In genomic region chr2:94407021-94407420, GRCm38 (mm10) we compare ENCODE assay signal across 8 mouse cellular contexts. TPM values are rescaled to one million over a fixed set of nuclear protein-coding genes. Genes with fewer than 3 reads are reported as not detected.
DNase-seq lines count a peak whose midpoint lies in the region; ATAC-seq and TF ChIP-seq lines count a peak whose summit lies in the region.

No protein-coding gene starts in this region.

- H3K36me3 ChIP-seq in hindbrain, postnatal 0 days (ENCODE audit: insufficient read depth, low read length): peaks cover 7% of the 10 kb centered on the region; the same call in 1 of the 2 replicates
- peaks cover 25% of the 10 kb centered on the region for H3K36me3 ChIP-seq in midbrain, embryonic 10.5 days

- peak; percentile 2 for DNase-seq in spleen, adult 12 weeks (ENCODE audit: low spot score)
- no peak for DNase-seq in spleen, postnatal 14 days (ENCODE audit: low spot score in 2 of 2)
- peak; percentile 43 for DNase-seq in embryo, embryonic 10.5 days (ENCODE audit: low spot score)
- DNase-seq in hindbrain, postnatal 0 days (ENCODE audit: low spot score): no peak
- no peak for DNase-seq in midbrain, embryonic 10.5 days (ENCODE audit: low spot score)
- no peak for DNase-seq in right cerebral cortex, postnatal 4 days
- DNase-seq in adrenal gland, postnatal 14 days: no peak
- DNase-seq in testis, postnatal 14 days (ENCODE audit: low spot score): no peak

- 1% methylated on average over 13 of the region's 13 CpGs for WGBS in hindbrain, postnatal 0 days
- WGBS in midbrain, embryonic 10.5 days: 4% methylated on average over 13 of the region's 13 CpGs

- peak overlapping the region; percentile 72 for H3K4me2 ChIP-seq in hindbrain, postnatal 0 days (ENCODE audit: low read depth, low read length)

- peak overlapping the region; percentile 68 for H3K4me3 ChIP-seq in hindbrain, postnatal 0 days (ENCODE audit: low read length)
- peak overlapping the region; percentile 98 for H3K4me3 ChIP-seq in midbrain, embryonic 10.5 days

- H3K9me3 ChIP-seq in hindbrain, postnatal 0 days (ENCODE audit: low read length): no peaks in the 10 kb centered on the region
- no peaks in the 10 kb centered on the region for H3K9me3 ChIP-seq in midbrain, embryonic 10.5 days (replicated peaks)

- no peak overlapping the region for H3K27ac ChIP-seq in hindbrain, postnatal 0 days
- peak overlapping the region; percentile 97 for H3K27ac ChIP-seq in midbrain, embryonic 10.5 days (replicated peaks)

- H3K4me1 ChIP-seq in hindbrain, postnatal 0 days (ENCODE audit: insufficient read depth, low read length): peaks cover 18% of the 10 kb centered on the region
- peaks cover 30% of the 10 kb centered on the region for H3K4me1 ChIP-seq in midbrain, embryonic 10.5 days

- no peaks in the 10 kb centered on the region for H3K27me3 ChIP-seq in hindbrain, postnatal 0 days (ENCODE audit: insufficient read depth, low read length)
- no peaks in the 10 kb centered on the region for H3K27me3 ChIP-seq in midbrain, embryonic 10.5 days (ENCODE audit: low read depth, poor library complexity, severe bottlenecking)

- no peak for TF ChIP-seq CTCF in hindbrain, postnatal 0 days (IDR thresholded peaks at IDR 0.05; ENCODE audit: low read depth)

- H3K9ac ChIP-seq in hindbrain, postnatal 0 days (replicated peaks; ENCODE audit: low read length): peak overlapping the region; percentile 76

- peak; percentile 18; the same call in 1 of the 2 replicates for ATAC-seq in hindbrain, postnatal 0 days

RNA-seq across cellular contexts. Expression of gene Ttc17, which starts 0.5 kb away (rescaled TPM):
- total RNA-seq in hindbrain, postnatal 0 days (2014; rRNA removed): 22.0 and 22.9 TPM in 2 replicates
- polyA plus RNA-seq in hindbrain, postnatal 0 days (2015; fragmentation: Nextera tagmentation; extraction: Ambion mirVana): 19.1 and 20.1 TPM in 2 replicates
- polyA plus RNA-seq in midbrain, embryonic 10.5 days (2016; fragmentation: Nextera tagmentation; extraction: Ambion mirVana): 12.1 and 15.5 TPM in 2 replicates
- total RNA-seq in adrenal gland, postnatal 14 days (2021): 32.2 and 33.2 TPM in 2 replicates

RNA-seq across cellular contexts. Expression of gene Api5, which starts 30.9 kb away (rescaled TPM):
- 57.6 and 68.5 TPM in 2 replicates for total RNA-seq in hindbrain, postnatal 0 days (2014; rRNA removed)
- 75.1 and 77.7 TPM in 2 replicates for polyA plus RNA-seq in hindbrain, postnatal 0 days (2015; fragmentation: Nextera tagmentation; extraction: Ambion mirVana)
- polyA plus RNA-seq in midbrain, embryonic 10.5 days (2016; fragmentation: Nextera tagmentation; extraction: Ambion mirVana): 222 and 230 TPM in 2 replicates
- total RNA-seq in adrenal gland, postnatal 14 days (2021): 74.6 and 75.3 TPM in 2 replicates

Comparison
In these comparisons a context has a peak if more than half of its experiments do, and no peak if none do; other contexts are left out.
1. DNase-seq: peak in spleen, adult 12 weeks (single experiment) and embryo, embryonic 10.5 days (single experiment); none in spleen, postnatal 14 days (0 of 2), hindbrain, postnatal 0 days (single experiment), midbrain, embryonic 10.5 days (single experiment), right cerebral cortex, postnatal 4 days (single experiment), adrenal gland, postnatal 14 days (single experiment) and testis, postnatal 14 days (single experiment).